Mouse (Mus musculus): ENCODE results near the gene Psd4.
A peak's percentile ranks its signal among the peaks of the same experiment; 100 is the strongest.

Gene Psd4

DNA sequence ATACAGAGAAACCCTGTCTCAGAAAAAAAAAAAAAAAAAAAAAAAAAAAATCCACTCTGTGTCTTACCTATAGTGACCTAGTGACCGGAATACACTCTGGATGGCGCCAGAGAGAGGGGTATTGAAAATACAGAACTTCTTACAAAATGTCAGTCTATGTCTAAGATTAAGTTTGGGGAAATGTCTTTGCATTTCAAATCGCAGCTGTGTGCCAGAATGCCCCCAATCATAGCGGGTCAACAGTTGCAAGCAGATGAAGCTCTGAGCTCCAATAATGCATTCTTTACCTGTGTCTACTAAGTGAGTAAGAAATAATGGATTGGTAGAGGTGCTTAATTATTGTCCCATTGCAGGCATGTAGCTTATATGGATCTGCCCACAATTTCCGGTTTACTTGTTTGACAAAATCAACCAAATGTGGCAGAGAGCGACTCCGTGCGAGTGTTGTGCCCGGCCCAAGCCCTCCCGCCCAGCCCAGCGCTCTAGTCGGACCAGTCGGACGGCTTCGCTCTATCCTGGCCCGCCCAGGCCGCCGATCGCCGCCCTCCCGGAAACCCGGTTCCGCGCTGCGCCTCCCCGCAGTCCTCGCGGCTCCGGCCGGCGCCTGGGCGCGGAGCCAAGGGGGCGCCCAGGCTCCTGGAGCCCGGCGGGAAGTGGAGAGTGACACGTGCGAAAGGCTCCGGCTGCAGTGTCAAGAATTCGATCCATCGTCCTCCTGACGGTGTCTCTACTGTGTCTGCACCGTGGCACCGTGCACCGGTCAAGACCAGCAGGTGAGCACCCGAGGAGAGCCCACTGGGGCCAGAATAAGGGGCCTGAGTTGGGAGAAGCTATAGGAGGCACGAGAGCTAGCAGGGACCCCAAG lies at the start of gene Psd4:
TSS of gene Psd4 (plus strand) at position 551 of the 865 bp plus-strand sequence.
- DNase-seq (ENCODE audit: low spot score), result no peak

DNA sequence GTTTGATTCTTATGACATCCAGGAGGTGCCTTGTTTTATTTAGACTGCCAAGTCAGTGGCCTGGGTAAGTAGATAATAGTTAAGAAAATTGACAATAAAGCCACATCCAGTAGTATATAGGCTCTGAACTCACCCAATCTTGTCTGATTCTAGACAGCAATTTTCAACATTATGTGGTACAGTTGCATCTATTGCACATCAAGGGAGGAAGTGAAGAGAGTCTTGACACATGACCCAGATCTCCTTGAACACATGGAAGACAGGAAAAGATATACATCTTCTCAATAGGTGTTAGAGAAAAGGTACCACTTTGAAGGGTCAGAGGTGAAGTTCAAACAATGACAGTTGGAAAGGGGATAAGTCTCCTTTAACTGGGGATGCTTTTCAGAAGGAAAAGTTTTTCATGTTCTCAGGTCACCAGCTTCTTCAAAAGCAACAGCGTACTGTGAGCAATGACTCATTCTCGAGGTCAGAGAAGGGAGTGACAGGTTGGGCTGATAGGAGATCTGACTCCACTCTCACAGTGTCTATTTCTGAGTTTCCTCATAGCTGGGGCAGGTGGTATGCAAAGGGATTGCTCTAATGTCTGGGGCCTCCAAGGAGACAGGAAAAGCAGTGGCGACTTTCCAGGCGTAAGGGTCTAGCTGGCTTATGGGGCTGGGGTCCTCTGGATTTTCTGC lies 49.3 kb upstream of the Psd4 start:
- no peak for DNase-seq (ENCODE audit: low spot score)

- DNase-seq (ENCODE audit: low spot score), result no peak
These were observed 32.0 kb upstream of the Psd4 start for GRCm38 (mm10) chr2:24335333-24335732.

DNA sequence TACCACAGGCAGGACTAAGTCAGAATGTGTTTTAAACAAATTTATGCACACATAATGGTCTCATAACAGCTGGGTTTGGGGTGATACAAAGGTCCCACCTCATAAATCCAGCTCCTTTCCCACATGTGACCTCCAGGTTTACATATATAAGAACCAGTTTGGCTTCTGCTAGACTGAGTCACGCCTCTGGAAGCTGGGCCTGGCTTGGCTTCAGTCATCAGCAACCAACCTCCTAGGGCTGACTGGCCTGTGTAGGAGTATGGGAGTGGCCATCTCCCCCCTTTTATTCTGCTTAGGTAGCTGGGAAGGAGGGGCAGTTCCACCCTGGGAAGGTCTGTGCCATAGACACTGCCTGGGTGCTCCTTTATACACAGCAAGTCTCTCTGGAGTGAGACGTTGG lies 30.8 kb upstream of the Psd4 start, which contains the start of gene Il1rn:
TSS of gene Il1rn (plus strand) at position 309 of the 400 bp plus-strand sequence.
- no peak for DNase-seq (ENCODE audit: low spot score)

GRCm38 (mm10) chr2:24341395-24341885 lies 25.9 kb upstream of the Psd4 start:
- DNase-seq (ENCODE audit: low spot score), result no peak

- no peak for DNase-seq (ENCODE audit: low spot score)
These were observed 22.8 kb upstream of the Psd4 start for GRCm38 (mm10) chr2:24344619-24345018.

GRCm38 (mm10) chr2:24345056-24345455 lies 22.3 kb upstream of the Psd4 start:
- no peak for DNase-seq (ENCODE audit: low spot score)

DNA sequence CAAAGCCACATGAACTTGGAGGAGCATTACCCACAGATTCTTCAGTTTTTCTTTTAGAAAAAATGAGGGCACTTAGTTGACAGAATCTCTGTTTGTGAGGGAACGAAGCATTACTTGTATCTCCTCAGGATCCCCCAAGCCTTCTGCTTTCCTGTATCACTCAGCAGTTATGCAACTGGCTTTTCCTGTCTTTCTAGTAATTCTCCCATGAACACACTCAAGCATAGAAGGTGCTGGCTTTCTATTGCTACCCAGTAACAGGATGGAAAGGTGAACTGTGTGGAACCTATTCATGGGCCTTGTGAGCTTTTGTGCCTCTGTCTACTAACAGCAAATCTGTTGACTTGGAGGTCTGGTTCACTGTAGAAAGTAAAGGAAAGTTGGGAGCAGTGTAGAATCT lies 19.5 kb upstream of the Psd4 start:
- no peak for DNase-seq (ENCODE audit: low spot score)

DNA sequence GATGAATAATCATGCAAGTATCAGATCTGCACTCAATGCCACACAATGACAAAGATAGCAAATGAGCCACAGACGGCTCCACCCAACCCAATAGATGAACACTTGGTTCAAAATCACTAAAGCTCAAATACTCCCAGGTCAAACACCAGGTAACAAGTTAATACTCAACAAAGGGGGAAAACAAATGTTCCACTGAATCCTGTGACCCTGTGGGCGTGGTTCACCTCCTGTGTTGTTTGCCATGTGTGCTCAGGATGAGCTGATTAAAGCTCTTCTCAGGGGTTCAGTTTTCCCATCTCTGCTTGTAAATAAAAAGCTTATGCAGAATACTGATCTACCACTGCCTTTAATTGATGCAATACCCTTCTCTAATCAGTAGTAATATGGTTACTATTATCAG lies 16.2 kb upstream of the Psd4 start:
- no peak for DNase-seq (ENCODE audit: low spot score)

DNA sequence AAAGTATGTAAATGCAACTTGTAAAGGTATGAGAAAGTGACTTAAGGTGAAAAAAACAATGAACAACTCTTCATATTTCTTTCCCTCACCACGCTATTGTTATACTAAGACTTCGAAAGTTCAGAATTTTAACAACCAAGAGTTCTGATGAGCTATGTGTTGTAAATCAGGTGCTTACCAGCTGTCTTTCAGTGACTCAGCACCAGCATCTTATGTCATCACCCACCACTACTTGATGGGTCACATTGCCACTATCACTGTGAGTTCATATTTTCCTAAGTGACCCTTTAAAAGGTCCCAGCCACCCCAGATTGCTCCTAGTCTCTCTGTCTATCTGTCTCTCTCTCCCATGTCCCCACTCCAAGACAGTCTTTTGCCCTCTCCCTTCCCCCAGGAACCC lies 14.3 kb upstream of the Psd4 start:
- no peak for DNase-seq (ENCODE audit: low spot score)

DNA sequence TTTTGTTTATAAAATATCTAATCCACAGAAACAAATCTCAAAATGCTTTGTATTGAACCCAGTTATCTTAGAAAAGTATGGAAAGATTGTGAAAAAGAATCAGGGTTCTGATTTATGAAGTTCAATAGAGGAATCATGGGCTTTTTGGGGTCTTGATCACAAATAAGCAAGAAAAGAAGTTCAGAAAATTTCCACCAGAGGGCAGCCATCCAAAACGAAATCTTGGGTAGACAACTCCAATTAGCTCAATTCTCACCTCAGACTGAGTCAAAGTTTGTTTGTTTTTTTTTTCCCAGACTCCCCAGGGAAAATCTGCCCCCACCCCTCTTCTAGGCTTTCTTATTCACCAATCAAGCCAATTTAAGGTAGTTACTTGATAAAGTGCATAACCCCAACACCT lies 9.7 kb upstream of the Psd4 start:
- peak; percentile 30 for DNase-seq (ENCODE audit: low spot score)

DNA sequence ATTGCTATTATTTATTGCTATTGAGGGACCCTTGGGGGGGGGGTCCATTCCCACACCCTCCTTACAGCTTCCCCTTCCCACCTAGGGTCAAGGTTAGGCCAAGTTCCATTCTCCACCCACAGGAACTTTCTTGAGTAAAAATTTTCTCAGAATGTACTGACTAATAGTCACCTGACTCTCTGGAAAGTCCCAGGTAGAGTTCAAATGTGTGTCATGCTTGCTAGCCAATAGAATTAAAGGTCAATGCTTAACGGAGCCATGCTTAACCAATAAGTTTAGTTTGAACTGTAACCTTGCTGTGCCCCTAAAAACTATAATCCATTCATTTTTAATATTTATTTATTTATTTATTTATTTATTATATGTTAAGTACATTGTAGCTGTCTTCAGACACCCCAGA lies 8.0 kb upstream of the Psd4 start:
- no peak for DNase-seq (ENCODE audit: low spot score)

DNA sequence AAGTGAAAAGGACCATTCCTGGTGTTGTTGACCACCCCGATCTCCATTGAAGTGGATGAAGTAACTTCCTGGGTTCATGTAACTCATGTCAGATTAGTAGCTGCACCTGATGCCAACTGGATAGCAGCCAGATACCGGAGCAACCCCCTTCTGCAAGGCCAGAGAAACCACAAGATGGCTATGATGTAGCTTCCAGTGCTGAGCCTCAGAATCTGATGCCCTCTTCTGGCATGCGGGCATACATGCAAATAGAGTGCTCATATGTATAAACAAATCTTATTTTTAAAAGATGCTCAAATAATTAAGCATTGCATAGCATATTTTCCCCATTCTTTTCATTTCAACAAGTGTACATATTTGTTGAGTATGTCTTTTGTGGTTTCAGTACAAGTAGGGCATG lies 3.6 kb upstream of the Psd4 start:
- no peak for DNase-seq (ENCODE audit: low spot score)

- no peak for DNase-seq (ENCODE audit: low spot score)
These were observed 985 bp upstream of the Psd4 start for GRCm38 (mm10) chr2:24366214-24366975.

GRCm38 (mm10) chr2:24367895-24368261 lies 498 bp downstream of the Psd4 start:
- no peak for DNase-seq (ENCODE audit: low spot score)

- no peak for DNase-seq (ENCODE audit: low spot score)
These were observed 11.5 kb downstream of the Psd4 start for GRCm38 (mm10) chr2:24378747-24379450.

GRCm38 (mm10) chr2:24382456-24383230 lies 15.3 kb downstream of the Psd4 start:
- no peak for DNase-seq (ENCODE audit: low spot score)

DNA sequence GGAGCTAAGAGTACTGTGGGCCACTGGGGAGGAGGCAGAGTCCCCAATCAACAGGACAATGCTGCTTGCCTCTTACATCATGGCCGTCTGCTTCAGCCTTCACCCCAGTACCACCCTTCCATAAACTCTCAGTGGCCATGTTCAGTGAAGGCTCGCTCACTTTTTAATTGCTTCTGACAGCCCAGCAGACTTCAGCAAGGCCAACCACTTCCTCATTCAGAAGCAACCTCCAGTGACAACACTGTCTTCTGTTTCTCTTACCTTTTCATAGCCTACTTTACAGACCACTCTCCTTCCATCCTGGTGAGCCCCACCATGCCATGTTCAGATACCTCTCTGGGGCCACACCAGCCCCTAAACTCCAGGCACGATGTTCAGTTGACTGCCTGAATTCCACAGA lies 16.3 kb downstream of the Psd4 start:
- DNase-seq (ENCODE audit: low spot score), result no peak

DNA sequence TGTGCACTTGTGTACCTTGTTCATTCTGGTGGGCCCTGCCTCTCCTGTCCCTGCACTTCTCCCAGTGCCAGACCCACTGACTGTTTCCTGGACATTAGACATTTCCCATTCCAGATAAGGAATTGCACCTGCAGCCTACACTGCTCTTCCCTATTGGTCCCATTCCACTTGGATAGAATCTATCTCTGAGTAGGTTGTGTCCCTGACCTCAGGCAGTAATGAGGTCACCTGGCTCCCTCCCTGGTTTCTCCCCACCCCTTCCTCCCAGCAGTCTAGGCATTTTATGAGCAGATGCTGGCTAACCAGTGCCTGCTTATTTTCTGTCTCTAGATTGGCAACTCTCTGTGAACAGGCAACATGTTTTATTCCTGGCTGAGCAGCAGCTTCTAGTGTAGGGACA lies 17.0 kb downstream of the Psd4 start:
- DNase-seq (ENCODE audit: low spot score), result no peak

- peak; percentile 85 for DNase-seq (ENCODE audit: low spot score)
These were observed 18.0 kb downstream of the Psd4 start for GRCm38 (mm10) chr2:24385111-24385961.

Data from c-Kit-positive CD71-positive TER-119-positive erythroid progenitor cells, embryonic 14.5 days (primary cell).